Mouse (Mus musculus): ENCODE results near the gene Cul7. TPM values are rescaled to one million over a fixed set of nuclear protein-coding genes. Genes with fewer than 3 reads are reported as not detected.

The Cul7 gene
- polyA plus RNA-seq, 1 experiment from 2014 or later, result 46.3 TPM

Other genes with a start within 250 kb of the Cul7 start
- gene Crip3, start 221.4 kb upstream of the Cul7 start, polyA plus RNA-seq (2015; fragmentation: Nextera tagmentation; extraction: Ambion mirVana), result 2.0 and 3.0 TPM in 2 replicates
- gene Slc22a7, start 211.9 kb upstream of the Cul7 start, polyA plus RNA-seq (2015; fragmentation: Nextera tagmentation; extraction: Ambion mirVana), result not detected in 2 replicates
- gene Ttbk1, start 162.7 kb upstream of the Cul7 start, polyA plus RNA-seq (2015; fragmentation: Nextera tagmentation; extraction: Ambion mirVana), result 8.7 and 9.0 TPM in 2 replicates
- 14.5 and 17.3 TPM in 2 replicates for gene Dnph1, start 153.6 kb upstream of the Cul7 start, polyA plus RNA-seq (2015; fragmentation: Nextera tagmentation; extraction: Ambion mirVana)
- 25.0 and 26.7 TPM in 2 replicates for gene Cul9, start 103.9 kb upstream of the Cul7 start, polyA plus RNA-seq (2015; fragmentation: Nextera tagmentation; extraction: Ambion mirVana)
- 3.7 and 5.7 TPM in 2 replicates for gene Srf, start 94.2 kb upstream of the Cul7 start, polyA plus RNA-seq (2015; fragmentation: Nextera tagmentation; extraction: Ambion mirVana)
- 33.6 and 34.8 TPM in 2 replicates for gene Ptk7, start 20.8 kb upstream of the Cul7 start, polyA plus RNA-seq (2015; fragmentation: Nextera tagmentation; extraction: Ambion mirVana)
- 42.5 and 44.5 TPM in 2 replicates for gene Klc4, start 4.3 kb upstream of the Cul7 start, polyA plus RNA-seq (2015; fragmentation: Nextera tagmentation; extraction: Ambion mirVana)
- gene Mrpl2, start 4.1 kb upstream of the Cul7 start, polyA plus RNA-seq (2015; fragmentation: Nextera tagmentation; extraction: Ambion mirVana), result 60.6 and 74.5 TPM in 2 replicates
- 49.9 and 50.8 TPM in 2 replicates for gene Rrp36, start 24.0 kb downstream of the Cul7 start, polyA plus RNA-seq (2015; fragmentation: Nextera tagmentation; extraction: Ambion mirVana)
- 277 and 304 TPM in 2 replicates for gene Mea1, start 28.5 kb downstream of the Cul7 start, polyA plus RNA-seq (2015; fragmentation: Nextera tagmentation; extraction: Ambion mirVana)
- 172 and 180 TPM in 2 replicates for gene Klhdc3, start 30.6 kb downstream of the Cul7 start, polyA plus RNA-seq (2015; fragmentation: Nextera tagmentation; extraction: Ambion mirVana)
- 103 and 112 TPM in 2 replicates for gene Ppp2r5d, start 54.8 kb downstream of the Cul7 start, polyA plus RNA-seq (2015; fragmentation: Nextera tagmentation; extraction: Ambion mirVana)
- 28.2 and 31.9 TPM in 2 replicates for gene Pex6, start 61.1 kb downstream of the Cul7 start, polyA plus RNA-seq (2015; fragmentation: Nextera tagmentation; extraction: Ambion mirVana)
- 0.65 and 1.3 TPM in 2 replicates for gene Gnmt, start 78.8 kb downstream of the Cul7 start, polyA plus RNA-seq (2015; fragmentation: Nextera tagmentation; extraction: Ambion mirVana)
- gene Cnpy3, start 101.9 kb downstream of the Cul7 start, polyA plus RNA-seq (2015; fragmentation: Nextera tagmentation; extraction: Ambion mirVana), result 67.1 and 68.2 TPM in 2 replicates
- gene Ptcra, start 113.4 kb downstream of the Cul7 start, polyA plus RNA-seq (2015; fragmentation: Nextera tagmentation; extraction: Ambion mirVana), result 0.18 and 0.39 TPM in 2 replicates
- gene 2310039H08Rik, start 122.3 kb downstream of the Cul7 start, polyA plus RNA-seq (2015; fragmentation: Nextera tagmentation; extraction: Ambion mirVana), result 51.3 and 54.9 TPM in 2 replicates
- gene Rpl7l1, start 132.3 kb downstream of the Cul7 start, polyA plus RNA-seq (2015; fragmentation: Nextera tagmentation; extraction: Ambion mirVana), result 80.6 and 83.1 TPM in 2 replicates
- gene Bicral, start 208.1 kb downstream of the Cul7 start, polyA plus RNA-seq (2015; fragmentation: Nextera tagmentation; extraction: Ambion mirVana), result 10.5 and 12.8 TPM in 2 replicates
- gene Tbcc, start 240.3 kb downstream of the Cul7 start, polyA plus RNA-seq (2015; fragmentation: Nextera tagmentation; extraction: Ambion mirVana), result 61.6 and 68.5 TPM in 2 replicates